Mouse (Mus musculus): ENCODE measurements around the gene Arhgap4. TPM values are rescaled to one million over a fixed set of nuclear protein-coding genes. Genes with fewer than 3 reads are reported as not detected.

Arhgap4 gene
- 268 TPM for total RNA-seq (2023)

DNA sequence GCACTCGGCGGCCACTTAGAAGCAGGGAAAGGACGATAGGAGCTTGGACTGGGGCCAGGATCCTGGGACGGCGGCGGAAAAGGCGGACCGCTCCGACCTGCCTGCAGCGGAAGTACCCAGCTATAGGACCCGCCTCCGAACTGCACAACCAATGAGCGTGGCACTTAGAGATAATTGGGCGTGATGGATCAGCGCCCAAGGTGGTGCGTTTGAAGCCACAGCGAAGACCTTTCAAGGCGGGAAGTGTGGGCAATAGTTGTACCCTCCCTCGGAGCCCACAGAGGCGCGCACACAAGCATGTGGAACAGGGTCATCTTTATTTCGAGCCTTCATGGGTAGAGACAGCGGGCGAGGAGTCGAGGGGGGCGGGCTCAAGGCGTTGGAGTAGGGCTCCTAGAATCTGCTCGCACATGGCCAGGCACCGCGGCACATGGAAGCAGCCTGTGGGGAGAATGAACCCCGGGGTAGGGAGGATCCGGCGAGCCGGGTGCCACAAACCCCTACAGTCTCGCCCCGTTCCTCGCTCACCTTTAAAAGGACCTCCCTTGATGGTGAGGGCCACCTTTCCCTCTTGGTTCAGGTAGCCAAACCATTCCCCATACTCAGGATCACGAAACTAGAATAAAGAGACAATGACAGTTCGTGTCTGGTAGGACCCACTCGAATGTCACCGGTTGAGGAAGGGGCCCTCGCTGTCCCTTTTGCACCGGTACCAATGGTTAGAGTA, at the start of gene Arhgap4, which contains the start of gene Naa10:
Arhgap4 (minus strand) TSS at position 48 of the 727 bp plus-strand sequence.
Naa10 (minus strand) TSS at position 122 of the 727 bp plus-strand sequence.

DNA sequence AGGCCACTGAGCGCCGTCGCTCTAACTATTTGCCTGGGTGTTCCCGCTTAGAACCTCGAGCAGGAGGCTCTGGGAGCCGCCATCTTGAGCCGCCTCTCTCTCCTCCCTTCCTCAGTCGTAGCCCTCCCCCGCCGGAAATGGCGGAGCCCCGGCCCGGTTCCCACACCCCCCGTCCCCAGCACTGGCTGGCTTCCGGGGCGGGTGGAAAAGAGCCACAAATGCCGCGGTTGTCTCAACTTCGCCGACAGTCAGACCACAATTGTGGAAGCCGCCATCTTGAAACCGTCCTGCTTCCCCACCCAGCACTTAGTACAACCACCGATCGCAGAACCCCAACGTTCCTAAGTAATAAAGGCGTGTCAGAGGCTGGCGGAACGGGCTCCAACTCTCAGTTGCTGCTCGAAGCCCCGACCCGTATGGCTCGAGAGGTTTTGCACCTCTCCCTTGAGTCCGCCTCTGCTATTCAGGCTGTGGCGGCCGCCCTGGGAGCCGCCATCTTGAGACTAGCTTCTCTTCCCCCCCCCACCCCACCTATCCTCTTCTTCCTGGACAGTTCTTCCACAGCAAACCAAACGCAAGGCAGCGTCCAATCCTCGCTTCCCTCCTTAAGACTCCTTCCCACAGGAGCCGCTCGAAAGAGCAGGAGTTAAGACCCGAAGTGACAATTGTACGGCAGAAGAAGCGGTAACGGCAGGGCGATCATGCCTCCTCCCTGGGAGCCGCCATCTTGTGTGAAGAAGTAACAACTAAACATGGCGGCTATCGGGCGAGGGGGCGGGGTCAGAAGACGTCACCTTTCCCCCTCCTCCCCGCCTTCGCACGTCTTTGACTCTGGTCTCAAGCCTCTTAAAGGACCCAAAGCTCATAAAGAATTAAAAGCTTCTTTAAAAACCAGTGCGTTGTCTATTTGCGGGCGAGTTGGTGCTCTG, 44.8 kb upstream of the Arhgap4 start, which contains the start of gene Hcfc1:
Hcfc1 (minus strand) TSS at position 110 of the 929 bp plus-strand sequence.

DNA sequence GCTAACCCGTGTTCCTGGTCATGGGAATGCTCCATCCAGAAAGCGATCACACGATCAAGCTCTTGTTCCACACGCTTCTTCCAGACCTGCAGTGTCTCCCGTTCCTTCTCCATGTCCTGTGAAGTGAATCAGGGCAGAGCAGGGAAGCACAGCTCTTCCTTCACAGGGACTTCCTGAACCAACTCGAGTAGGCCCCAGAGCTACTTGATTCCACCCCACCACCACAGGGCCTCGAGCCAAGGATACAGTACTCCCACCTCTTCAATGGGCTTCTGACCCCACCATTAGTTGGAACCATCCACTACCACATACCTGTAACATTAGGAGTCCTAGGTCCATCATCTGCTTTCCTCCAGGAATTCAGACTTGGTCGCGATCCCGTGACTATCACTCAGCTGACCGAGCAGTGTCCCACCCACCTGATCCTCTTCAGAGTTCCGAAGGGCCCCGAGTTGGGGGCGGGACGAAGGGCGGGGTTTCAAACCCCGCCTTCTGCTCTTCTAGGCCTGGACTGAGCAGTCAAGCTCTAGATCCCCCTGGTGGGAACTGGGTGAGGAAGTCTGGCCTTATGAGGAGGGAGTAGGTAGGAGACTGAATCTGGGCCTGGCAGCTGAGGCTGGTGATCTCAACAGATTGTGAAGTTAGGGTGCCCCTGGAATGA, 8.9 kb upstream of the Arhgap4 start, which contains the start of gene Renbp:
Renbp (minus strand) TSS at position 449 of the 661 bp plus-strand sequence.

DNA sequence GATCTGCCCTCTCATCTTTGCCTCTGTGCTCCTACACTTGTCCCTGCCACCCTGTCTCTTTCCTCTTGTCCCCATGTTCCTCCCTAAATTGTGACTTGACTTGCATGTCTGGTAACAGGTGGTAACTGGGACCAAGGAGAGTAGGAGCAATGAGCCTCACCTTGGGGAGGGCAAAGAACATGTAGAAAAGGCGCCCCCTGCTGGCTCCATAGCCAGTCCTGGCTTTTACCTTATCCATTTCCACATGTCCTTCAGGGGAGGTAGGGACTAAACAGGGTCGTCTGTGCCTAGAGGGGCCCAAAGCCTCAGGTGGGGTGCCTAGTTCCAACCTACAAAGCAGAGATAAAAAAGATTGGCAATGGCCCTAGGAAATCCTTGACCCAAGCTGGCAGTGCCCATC, 26.0 kb downstream of the Arhgap4 start, which contains the start of gene L1cam:
L1cam (minus strand) TSS at position 387 of the 400 bp plus-strand sequence.

DNA sequence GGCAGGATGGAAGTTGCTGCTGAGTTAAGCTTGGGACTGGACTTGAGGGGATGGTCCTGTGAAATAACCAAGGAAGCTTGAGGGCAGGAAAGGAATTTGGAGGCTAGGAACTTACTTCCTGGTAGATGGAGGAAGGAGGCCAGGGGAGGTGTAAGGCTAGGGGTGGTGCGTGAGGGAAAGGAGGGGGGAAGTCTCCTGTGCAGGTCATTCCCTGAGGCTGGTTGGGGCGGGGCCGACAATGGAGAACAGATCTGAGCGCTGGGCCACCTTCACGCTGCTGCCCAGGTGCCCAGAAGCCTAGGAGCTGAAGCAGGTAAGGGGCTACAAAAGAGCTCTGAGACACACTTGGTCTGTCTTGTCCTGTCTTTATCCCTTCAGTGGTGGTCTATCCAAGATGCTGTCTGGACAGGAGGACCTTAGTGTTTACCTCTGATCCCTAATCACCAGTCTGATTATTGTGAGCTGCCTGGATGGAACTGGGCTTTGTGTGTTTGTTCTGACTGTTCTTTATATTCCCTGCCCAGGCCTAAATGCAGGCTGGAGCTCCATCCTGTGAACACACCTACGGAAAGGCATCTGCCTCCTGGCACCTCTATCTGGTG, 30.0 kb downstream of the Arhgap4 start, which contains the start of gene Avpr2:
Avpr2 (plus strand) TSS at position 552 of the 602 bp plus-strand sequence.

Other genes starting within 250 kb of the Arhgap4 start
- 0.29 TPM for gene Slc6a8, start 248.7 kb downstream of the Arhgap4 start, total RNA-seq (2023)
- gene Bcap31, start 205.7 kb downstream of the Arhgap4 start, total RNA-seq (2023): 94.2 TPM
- gene Abcd1, start 205.3 kb downstream of the Arhgap4 start, total RNA-seq (2023): 32.2 TPM
- not detected for gene Plxnb3, start 164.8 kb downstream of the Arhgap4 start, total RNA-seq (2023)
- 9.1 TPM for gene Srpk3, start 147.5 kb downstream of the Arhgap4 start, total RNA-seq (2023)
- gene Idh3g, start 135.0 kb downstream of the Arhgap4 start, total RNA-seq (2023): 139 TPM
- gene Ssr4, start 134.8 kb downstream of the Arhgap4 start, total RNA-seq (2023): 109 TPM
- 1.1 TPM for gene Pdzd4, start 96.9 kb downstream of the Arhgap4 start, total RNA-seq (2023)
- gene Avpr2, start 29.8 kb downstream of the Arhgap4 start, total RNA-seq (2023): not detected
- gene L1cam, start 25.8 kb downstream of the Arhgap4 start, total RNA-seq (2023): 61.1 TPM
- 61.7 TPM for gene Naa10, start 74 bp upstream of the Arhgap4 start, total RNA-seq (2023)
- gene Renbp, start 9.0 kb upstream of the Arhgap4 start, total RNA-seq (2023): 4.7 TPM
- 85.9 TPM for gene Hcfc1, start 44.5 kb upstream of the Arhgap4 start, total RNA-seq (2023)
- 123 TPM for gene Irak1, start 102.0 kb upstream of the Arhgap4 start, total RNA-seq (2023)
- not detected for gene Opn1mw, start 205.6 kb upstream of the Arhgap4 start, total RNA-seq (2023)
- gene Mecp2, start 213.5 kb upstream of the Arhgap4 start, total RNA-seq (2023): 49.3 TPM
- not detected for gene Tex28, start 246.0 kb upstream of the Arhgap4 start, total RNA-seq (2023)

Measured in CD4-positive naive resting alpha-beta T cell, adult 76 days (primary cell).